Mouse (Mus musculus) MEL (cell line): ENCODE measurements around the gene Ccdc106. TPM values are rescaled to one million over a fixed set of nuclear protein-coding genes. Genes with fewer than 3 reads are reported as not detected.

Experiments
- DNase-seq: peaks from one replicate; pipeline ENCODE4 v3.0.0; 2011; ENCODE audit warnings: low read depth, low spot score
- H3K27ac ChIP-seq: 2 replicates; pipeline ENCODE4 v1.5.1; 2012; ENCODE audit warnings: low read depth, mild to moderate bottlenecking, control low read depth, low read length, moderate library complexity; ENCODE audit not compliant: control insufficient read depth
- H3K27me3 ChIP-seq, 2 experiments: fragments of 150-350 bp in 1 of 2; sonication (generic) in 1 of 2; 2 replicates each; pipeline ENCODE4 v1.6.1; 2012; ENCODE audit warnings: low read length in 2 of 2, mild to moderate bottlenecking in 2 of 2, improper control_type of control experiment in 1 of 2, moderate library complexity in 1 of 2; ENCODE audit not compliant: insufficient read depth in 2 of 2, control insufficient read depth in 1 of 2
- H3K36me3 ChIP-seq, 2 experiments: 2 replicates each; pipeline ENCODE4 v1.6.1; 2012 to 2014; ENCODE audit warnings: low read length in 2 of 2, improper control_type of control experiment in 1 of 2, inconsistent platforms in 1 of 2, mild to moderate bottlenecking in 1 of 2; ENCODE audit not compliant: insufficient read depth in 2 of 2, control insufficient read depth in 1 of 2
- H3K4me1 ChIP-seq, 2 experiments: fragments of 150-350 bp in 1 of 2; sonication (generic) in 1 of 2; 2 replicates each; pipeline ENCODE4 v1.6.1; 2012; ENCODE audit warnings: low read length in 2 of 2, improper control_type of control experiment in 1 of 2, mild to moderate bottlenecking in 1 of 2; ENCODE audit not compliant: insufficient read depth in 2 of 2, control insufficient read depth in 1 of 2
- H3K4me3 ChIP-seq, 2 experiments: fragments of 150-350 bp in 1 of 2; sonication (generic) in 1 of 2; 2 replicates each; pipeline ENCODE4 v1.5.1; 2012; ENCODE audit warnings: low read depth in 2 of 2, low read length in 2 of 2, mild to moderate bottlenecking in 2 of 2, moderate library complexity in 2 of 2, control low read depth in 1 of 2, improper control_type of control experiment in 1 of 2; ENCODE audit not compliant: control insufficient read depth in 1 of 2, insufficient read depth in 1 of 2
- H3K79me2 ChIP-seq: 2 replicates; pipeline ENCODE4 v1.6.1; 2012; ENCODE audit warnings: mild to moderate bottlenecking, low read length, moderate library complexity; ENCODE audit not compliant: control insufficient read depth, poor library complexity, insufficient read depth
- H3K9ac ChIP-seq: 2 replicates; pipeline ENCODE4 v1.6.1; 2012; ENCODE audit warnings: low read depth, mild to moderate bottlenecking, control low read depth, low read length, moderate library complexity; ENCODE audit not compliant: control insufficient read depth, poor library complexity, severe bottlenecking
- H3K9me3 ChIP-seq: fragments of 150-350 bp; sonication (generic); replicated peaks from 2 replicates; pipeline ENCODE4 v1.6.1; 2012; ENCODE audit warnings: mild to moderate bottlenecking, low read length, improper control_type of control experiment, moderate library complexity; ENCODE audit not compliant: insufficient read depth
- BHLHE40 ChIP-seq: IDR thresholded peaks from 2 replicates; pipeline ENCODE4 v1.6.1; 2012; ENCODE audit warnings: low read depth, mild to moderate bottlenecking, inconsistent platforms, low read length, improper control_type of control experiment, borderline replicate concordance
- CHD1 ChIP-seq: IDR thresholded peaks from 2 replicates; pipeline ENCODE4 v1.6.1; 2012; ENCODE audit warnings: low read depth, mild to moderate bottlenecking, inconsistent platforms, low read length, improper control_type of control experiment
- CTCF ChIP-seq, 3 experiments: IDR thresholded peaks in 2 of 3; conservative IDR thresholded peaks in 1 of 3; 2 replicates each; pipeline ENCODE4 v1.5.1; 2011 to 2012; ENCODE audit warnings: low read length in 3 of 3, low read depth in 2 of 3, mild to moderate bottlenecking in 2 of 3, improper control_type of control experiment in 1 of 3, inconsistent platforms in 1 of 3, mixed read lengths in 1 of 3, moderate library complexity in 1 of 3; ENCODE audit not compliant: control insufficient read depth in 1 of 3, insufficient read depth in 1 of 3, poor library complexity in 1 of 3, severe bottlenecking in 1 of 3
- E2F4 ChIP-seq: IDR thresholded peaks from 2 replicates; pipeline ENCODE4 v1.6.1; 2011; ENCODE audit warnings: low read depth, low read length, improper control_type of control experiment, borderline replicate concordance
- ELF1 ChIP-seq: IDR thresholded peaks from 2 replicates; pipeline ENCODE4 v1.6.1; 2014; ENCODE audit warnings: low read depth, mild to moderate bottlenecking, inconsistent platforms, low read length, improper control_type of control experiment, moderate library complexity
- EP300 ChIP-seq, 2 experiments: IDR thresholded peaks; 2 replicates each; pipeline ENCODE4 v1.6.1; 2011; ENCODE audit warnings: improper control_type of control experiment in 2 of 2, low read length in 2 of 2, low read depth in 1 of 2, mild to moderate bottlenecking in 1 of 2
- GABPA ChIP-seq: IDR thresholded peaks from 2 replicates; pipeline ENCODE4 v1.6.1; 2012; ENCODE audit warnings: low read depth, mild to moderate bottlenecking, inconsistent platforms, low read length, improper control_type of control experiment, moderate library complexity
- GATA1 ChIP-seq: IDR thresholded peaks from 2 replicates; pipeline ENCODE4 v1.6.1; 2011; ENCODE audit warnings: low read depth, low read length, improper control_type of control experiment
- JUND ChIP-seq: IDR thresholded peaks from 2 replicates; pipeline ENCODE4 v1.6.1; 2011; ENCODE audit warnings: low read depth, mild to moderate bottlenecking, improper control_type of control experiment, low read length
- MAZ ChIP-seq: IDR thresholded peaks from 2 replicates; pipeline ENCODE4 v1.6.1; 2012; ENCODE audit warnings: low read depth, mild to moderate bottlenecking, inconsistent platforms, low read length, improper control_type of control experiment
- MEF2A ChIP-seq: IDR thresholded peaks from 2 replicates; pipeline ENCODE4 v1.6.1; 2014; ENCODE audit warnings: low read depth, mild to moderate bottlenecking, inconsistent platforms, low read length, improper control_type of control experiment; ENCODE audit not compliant: poor library complexity, insufficient replicate concordance, severe bottlenecking; ENCODE audit errors: extremely low read depth
- MXI1 ChIP-seq: IDR thresholded peaks from 2 replicates; pipeline ENCODE4 v1.6.1; 2011; ENCODE audit warnings: mild to moderate bottlenecking, low read depth, low read length, improper control_type of control experiment
- NRF1 ChIP-seq: IDR thresholded peaks from 2 replicates; pipeline ENCODE4 v1.6.1; 2014; ENCODE audit warnings: low read depth, mild to moderate bottlenecking, inconsistent platforms, low read length, improper control_type of control experiment, moderate library complexity; ENCODE audit not compliant: poor library complexity, insufficient read depth, severe bottlenecking
- POLR2A ChIP-seq, 2 experiments: IDR thresholded peaks; 2 replicates each; pipeline ENCODE4 v1.6.1; 2011 to 2012; ENCODE audit warnings: low read length in 2 of 2, mild to moderate bottlenecking in 2 of 2, control low read depth in 1 of 2, improper control_type of control experiment in 1 of 2, low read depth in 1 of 2, moderate library complexity in 1 of 2; ENCODE audit not compliant: control insufficient read depth in 1 of 2, insufficient read depth in 1 of 2, poor library complexity in 1 of 2
- POLR2AphosphoS5 ChIP-seq: IDR thresholded peaks from 2 replicates; pipeline ENCODE4 v1.6.1; 2012; ENCODE audit warnings: low read depth, borderline replicate concordance, mild to moderate bottlenecking, inconsistent platforms, low read length, moderate library complexity, mixed read lengths
- SIN3A ChIP-seq: IDR thresholded peaks from 2 replicates; pipeline ENCODE4 v1.6.1; 2012; ENCODE audit warnings: low read length, improper control_type of control experiment, inconsistent platforms
- SMC3 ChIP-seq: IDR thresholded peaks from 2 replicates; pipeline ENCODE4 v1.6.1; 2011; ENCODE audit warnings: low read depth, low read length, improper control_type of control experiment
- TCF12 ChIP-seq: IDR thresholded peaks from 2 replicates; pipeline ENCODE4 v1.6.1; 2014; ENCODE audit warnings: low read depth, mild to moderate bottlenecking, inconsistent platforms, low read length, improper control_type of control experiment, moderate library complexity
- UBTF ChIP-seq: IDR thresholded peaks from 2 replicates; pipeline ENCODE4 v1.6.1; 2012; ENCODE audit warnings: low read depth, mild to moderate bottlenecking, inconsistent platforms, low read length, improper control_type of control experiment, moderate library complexity, borderline replicate concordance; ENCODE audit not compliant: insufficient read depth
- USF1 ChIP-seq: IDR thresholded peaks from 2 replicates; pipeline ENCODE4 v1.6.1; 2014; ENCODE audit warnings: low read depth, mild to moderate bottlenecking, inconsistent platforms, low read length, improper control_type of control experiment, moderate library complexity
- USF2 ChIP-seq, 2 experiments: IDR thresholded peaks; 2 replicates each; pipeline ENCODE4 v1.6.1; 2011 to 2012; ENCODE audit warnings: improper control_type of control experiment in 2 of 2, low read length in 2 of 2, borderline replicate concordance in 1 of 2, inconsistent platforms in 1 of 2, low read depth in 1 of 2, mild to moderate bottlenecking in 1 of 2; ENCODE audit not compliant: insufficient read depth in 1 of 2
- ZC3H11A ChIP-seq: IDR thresholded peaks from 2 replicates; pipeline ENCODE4 v1.6.1; 2012; ENCODE audit warnings: low read depth, mild to moderate bottlenecking, inconsistent platforms, low read length, improper control_type of control experiment
- ZMIZ1 ChIP-seq: IDR thresholded peaks from 2 replicates; pipeline ENCODE4 v1.6.1; 2012; ENCODE audit warnings: low read depth, mild to moderate bottlenecking, inconsistent platforms, low read length, improper control_type of control experiment, moderate library complexity
- ZNF384 ChIP-seq: IDR thresholded peaks from 2 replicates; pipeline ENCODE4 v1.6.1; 2012; ENCODE audit warnings: low read depth, mild to moderate bottlenecking, inconsistent platforms, low read length, improper control_type of control experiment
- polyA plus RNA-seq, 2 experiments: library from polyadenylated mRNA; stranded (reverse) in 1 of 2; unstranded in 1 of 2; fragments of >175 nt in 1 of 2; fragments of >200 nt in 1 of 2; gene quantifications; 2 replicates each; pipeline versions ENCODE4 v1.2.1 to v1.2.4; 2012; ENCODE audit warnings: low replicate concordance in 2 of 2, low read depth in 1 of 2; ENCODE audit not compliant: insufficient read length in 2 of 2, insufficient read depth in 1 of 2, missing spikeins in 1 of 2
- total RNA-seq: library from RNA; depleted of rRNA; stranded (reverse); fragments of 300-350 nt; gene quantifications from 2 replicates; pipeline ENCODE4 v1.2.3, GENCODE M21; 2012

The Ccdc106 gene
- total and polyA plus RNA-seq, 3 experiments = 0.50 to 0.82 TPM; not detected in 1

- H3K79me2 ChIP-seq = peaks cover 69% of the 10 kb centered on the region
- H3K36me3 ChIP-seq = peaks cover 15 to 30% of the 10 kb centered on the region in 2 experiments
- H3K27me3 ChIP-seq = no peaks in the 10 kb centered on the region
- no peaks in the 10 kb centered on the region for H3K9me3 ChIP-seq
- no peak for DNase-seq
- peaks cover 2 to 17% of the 10 kb centered on the region in 2 experiments for H3K4me1 ChIP-seq
- H3K9ac ChIP-seq = no peak overlapping the region; the same call in 1 of the 2 replicates
- H3K4me3 ChIP-seq = no peak overlapping the region
- no peak overlapping the region for H3K27ac ChIP-seq
- TF ChIP-seq ZNF384 (peak; percentile 65), CHD1 (no peak)
Observed at GRCm38 (mm10) chr7:5064886-5065285, 44.5 kb downstream of the Ccdc106 start.

DNA sequence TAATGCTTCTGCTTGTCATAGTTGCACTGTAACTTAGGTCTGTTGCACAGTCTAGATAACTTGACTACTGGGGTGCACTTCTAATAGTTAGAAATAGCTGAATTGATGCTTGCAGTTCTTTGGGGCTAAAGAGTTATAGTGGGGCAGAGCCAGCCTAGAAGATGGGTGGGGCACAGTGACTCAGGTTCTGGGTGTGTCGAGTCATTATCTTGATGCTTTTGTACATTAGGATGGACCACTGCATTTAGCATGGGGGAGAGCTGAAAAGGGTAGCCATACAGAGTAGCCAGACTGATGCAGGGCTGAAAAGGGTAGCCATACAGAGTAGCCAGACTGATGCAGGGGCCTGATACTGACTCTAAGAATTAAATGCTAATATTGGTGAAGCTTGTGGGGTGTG lies 53.2 kb downstream of the Ccdc106 start:
- TF ChIP-seq ZC3H11A = no peak
- 0 out of 4 replicates have a peak, but pooled peaks of 1 of the 2 experiments have one; percentile 17 for TF ChIP-seq POLR2A (IDR thresholded peaks at IDR 0.05; ENCODE audit: control insufficient read depth in 1 of 2, insufficient read depth in 1 of 2, low read depth in 1 of 2, low read length in 2 of 2, poor library complexity in 1 of 2)
- no peak for TF ChIP-seq MAZ
- TF ChIP-seq ELF1 = no peak
- TF ChIP-seq SIN3A = no peak
- no peak for TF ChIP-seq SMC3
- TF ChIP-seq USF1 = no peak
- peak; percentile 52; the same call in 1 of the 2 replicates for TF ChIP-seq GATA1
- TF ChIP-seq ZMIZ1 = no peak
- no peak for TF ChIP-seq POLR2AphosphoS5
- TF ChIP-seq EP300 (IDR thresholded peaks at IDR 0.05; ENCODE audit: low read depth in 1 of 2, low read length in 2 of 2) = no peak
- DNase-seq = peak; percentile 62
- no peaks in the 10 kb centered on the region for H3K27me3 ChIP-seq
- no peak overlapping the region for H3K27ac ChIP-seq
- H3K79me2 ChIP-seq = peaks cover 26% of the 10 kb centered on the region
- peaks cover 12 to 32% of the 10 kb centered on the region in 2 experiments for H3K4me1 ChIP-seq
- H3K9me3 ChIP-seq = no peaks in the 10 kb centered on the region
- H3K4me3 ChIP-seq = no peak overlapping the region
- peaks cover 48 to 50% of the 10 kb centered on the region in 2 experiments for H3K36me3 ChIP-seq
- no peak overlapping the region for H3K9ac ChIP-seq

DNA sequence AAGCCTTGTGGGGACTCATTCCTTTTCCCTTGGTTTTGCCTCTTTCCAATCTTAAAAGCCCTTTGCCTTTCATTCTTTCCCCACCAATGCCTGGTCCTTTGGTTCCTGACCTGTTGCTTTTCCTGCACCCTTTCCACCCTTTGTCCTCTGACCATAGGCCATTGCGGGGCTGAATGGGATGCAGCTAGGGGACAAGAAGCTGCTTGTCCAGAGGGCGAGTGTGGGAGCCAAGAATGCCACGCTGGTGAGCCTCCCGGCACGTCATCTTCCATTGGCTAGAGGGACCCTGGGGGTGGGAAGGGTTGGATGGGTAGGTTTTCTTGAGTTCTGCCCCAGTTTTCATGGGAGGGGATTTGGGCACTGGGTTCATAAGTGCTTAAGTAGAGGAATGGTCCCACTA lies 54.6 kb downstream of the Ccdc106 start:
- peaks cover 12 to 32% of the 10 kb centered on the region in 2 experiments for H3K4me1 ChIP-seq
- H3K27ac ChIP-seq = no peak overlapping the region
- DNase-seq = no peak

More for the DNA sequence above, 54.6 kb downstream of the Ccdc106 start:
- TF ChIP-seq USF1 (no peak), NRF1 (no peak), ZNF384 (no peak), GABPA (no peak), POLR2AphosphoS5 (no peak), E2F4 (no peak), SMC3 (no peak), USF2 (IDR thresholded peaks at IDR 0.05; ENCODE audit: borderline replicate concordance in 1 of 2, insufficient read depth in 1 of 2, low read depth in 1 of 2, low read length in 2 of 2) (no peak), CTCF (IDR thresholded peaks at IDR 0.05 in 2 of 3, conservative IDR thresholded peaks at IDR 0.05 in 1 of 3; ENCODE audit: control insufficient read depth in 1 of 3, insufficient read depth in 1 of 3, low read depth in 2 of 3, low read length in 3 of 3, poor library complexity in 1 of 3, severe bottlenecking in 1 of 3) (no peak), SIN3A (no peak), ZMIZ1 (no peak), UBTF (no peak), JUND (no peak), BHLHE40 (no peak), MEF2A (no peak), MXI1 (no peak), TCF12 (no peak), ELF1 (no peak)
- Histone ChIP-seq H3K27me3 (no peaks in the 10 kb centered on the region), H3K9me3 (no peaks in the 10 kb centered on the region), H3K79me2 (peaks cover 18% of the 10 kb centered on the region), H3K36me3 (peaks cover 48% of the 10 kb centered on the region in 2 experiments), H3K4me3 (no peak overlapping the region), H3K9ac (no peak overlapping the region)
